Mouse (Mus musculus) gastrocnemius, postnatal 14 days (tissue): ENCODE results near the gene Adgrv1. TPM values are rescaled to one million over a fixed set of nuclear protein-coding genes. Genes with fewer than 3 reads are reported as not detected.

Experiments
- DNase-seq: peaks from one replicate; pipeline ENCODE4 v3.0.0; 2021; ENCODE audit warnings: mixed read lengths
- intact Hi-C: fragments of 180-260 bp; cut with DNase I; formaldehyde crosslinking; loops from one replicate; pipeline ENCODE4 v1.15.1; 2025; ENCODE audit warnings: low total_unique reads
- total RNA-seq, 2 experiments: library from RNA; stranded (reverse); gene quantifications; 2 replicates each; pipeline ENCODE4 v1.2.3; 2021

Gene Adgrv1
- total RNA-seq, 2 experiments from 2014 or later, result 0.10 TPM; not detected in 1

GRCm38 (mm10) chr13:81358365-81358764 lies 274.6 kb downstream of the Adgrv1 start:
- intact Hi-C loops, result no loop called here
- no peak for DNase-seq

- DNase-seq, result no peak
- intact Hi-C loops, result no loop called here
Measured at GRCm38 (mm10) chr13:81357215-81357614, 275.7 kb downstream of the Adgrv1 start.

GRCm38 (mm10) chr13:81354587-81354986 lies 278.4 kb downstream of the Adgrv1 start:
- intact Hi-C loops, result no loop called here
- DNase-seq, result no peak

- peak; percentile 28 for DNase-seq
- intact Hi-C loops, result no loop called here
Measured at GRCm38 (mm10) chr13:81352296-81352695, 280.7 kb downstream of the Adgrv1 start.

GRCm38 (mm10) chr13:81351462-81352155 lies 281.3 kb downstream of the Adgrv1 start:
- DNase-seq, result peak; percentile 16
- intact Hi-C loops, result no loop called here

GRCm38 (mm10) chr13:81347261-81347980 lies 285.5 kb downstream of the Adgrv1 start:
- intact Hi-C loops, result no loop called here
- no peak for DNase-seq

GRCm38 (mm10) chr13:81342987-81343596 lies 289.9 kb downstream of the Adgrv1 start:
- intact Hi-C loops, result no loop called here

GRCm38 (mm10) chr13:81335241-81335640 lies 297.7 kb downstream of the Adgrv1 start:
- no peak for DNase-seq

More at GRCm38 (mm10) chr13:81342987-81343596, 289.9 kb downstream of the Adgrv1 start:
- DNase-seq, result no peak

GRCm38 (mm10) chr13:81332018-81332417 lies 300.9 kb downstream of the Adgrv1 start:
- intact Hi-C loops, result no loop called here
- no peak for DNase-seq

More at GRCm38 (mm10) chr13:81335241-81335640, 297.7 kb downstream of the Adgrv1 start:
- intact Hi-C loops, result no loop called here

- intact Hi-C loops, result no loop called here
- no peak for DNase-seq
Measured at GRCm38 (mm10) chr13:81329762-81330161, 303.2 kb downstream of the Adgrv1 start.

- DNase-seq, result no peak
- intact Hi-C loops, result no loop called here
Measured at GRCm38 (mm10) chr13:81328181-81328580, 304.8 kb downstream of the Adgrv1 start.

- DNase-seq, result no peak
- intact Hi-C loops, result no loop called here
Measured at GRCm38 (mm10) chr13:81325606-81326215, 307.2 kb downstream of the Adgrv1 start.

GRCm38 (mm10) chr13:81323546-81324316 lies 309.2 kb downstream of the Adgrv1 start:
- intact Hi-C loops, result no loop called here
- no peak for DNase-seq

- DNase-seq, result no peak
- intact Hi-C loops, result no loop called here
Measured at GRCm38 (mm10) chr13:81316581-81316980, 316.4 kb downstream of the Adgrv1 start.

GRCm38 (mm10) chr13:81314306-81315120 lies 318.4 kb downstream of the Adgrv1 start:
- intact Hi-C loops, result no loop called here
- DNase-seq, result no peak

GRCm38 (mm10) chr13:81312148-81312547 lies 320.8 kb downstream of the Adgrv1 start:
- intact Hi-C loops, result no loop called here
- no peak for DNase-seq

GRCm38 (mm10) chr13:81300851-81301250 lies 332.1 kb downstream of the Adgrv1 start:
- intact Hi-C loops, result no loop called here
- no peak for DNase-seq

GRCm38 (mm10) chr13:81294106-81294505 lies 338.8 kb downstream of the Adgrv1 start:
- no peak for DNase-seq

More at GRCm38 (mm10) chr13:81294106-81294505, 338.8 kb downstream of the Adgrv1 start:
- intact Hi-C loops, result loop anchor here (10.0 kb wide), 1 partner anchor 419 kb away; no protein-coding TSS in a partner anchor
